Mouse (Mus musculus): ENCODE results near the gene Fbxw7.

DNA sequence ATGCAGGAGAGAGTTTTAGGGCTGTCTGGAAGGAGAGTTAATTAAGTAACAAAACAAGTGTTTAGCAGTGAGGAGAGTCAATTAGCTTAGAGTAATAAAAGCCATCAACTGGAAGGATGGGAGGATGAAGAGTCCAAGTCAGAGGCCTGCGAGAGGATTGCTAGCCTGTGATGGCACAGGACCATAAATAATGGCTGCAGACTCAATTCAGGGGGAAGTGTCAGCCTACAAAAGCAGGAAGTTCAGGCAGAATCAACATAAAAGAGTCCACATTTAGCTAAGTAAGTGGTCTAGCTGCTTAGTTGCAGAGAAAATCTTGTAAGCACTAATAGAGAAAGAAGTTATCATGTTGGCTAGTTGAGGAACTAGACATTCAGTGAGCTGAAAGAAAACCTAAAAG lies 52.9 kb downstream of the Fbxw7 start:
- TF ChIP-seq POLR2A (IDR thresholded peaks at IDR 0.05; ENCODE audit: control insufficient read depth, low read depth, low read length) (no peak), CTCF (IDR thresholded peaks at IDR 0.05; ENCODE audit: control insufficient read depth, insufficient read depth, insufficient replicate concordance, low read depth, low read length) (no peak)

Data from testis, adult 2 months (tissue).